Mouse (Mus musculus): Measurements from ENCODE around the gene Adam17. TPM values are rescaled to one million over a fixed set of nuclear protein-coding genes. Genes with fewer than 3 reads are reported as not detected.

Adam17 gene
- total RNA-seq, 2 experiments from 2014 or later: 48.9 to 57.0 TPM

Other genes starting within 250 kb of the Adam17 start
- gene Cpsf3, start 88.2 kb downstream of the Adam17 start, total RNA-seq (2021): 10 to 100 TPM; 84.3 to 88.2 TPM
- gene Itgb1bp1, start 87.3 kb downstream of the Adam17 start, total RNA-seq (2021): 10 to 100 TPM; 53.9 to 57.4 TPM
- 10 to 100 TPM; 59.1 to 61.7 TPM for gene Iah1, start 57.2 kb downstream of the Adam17 start, total RNA-seq (2021)
- gene Ywhaq, start 44.0 kb upstream of the Adam17 start, total RNA-seq (2021): 100 to 1,000 TPM; 268 to 301 TPM